Mouse (Mus musculus) heart, embryonic 15.5 days (tissue): ENCODE measurements around the gene Gm21970. TPM values are rescaled to one million over a fixed set of nuclear protein-coding genes. Genes with fewer than 3 reads are reported as not detected.

ENCODE experiments used
- ATAC-seq: fragments of 200-750 bp; cut with Nextera tagmentation; replicated peaks from 2 replicates; pipeline ENCODE4 v1.8.0; 2017; ENCODE audit warnings: low read depth, moderate TSS enrichment; ENCODE audit not compliant: insufficient number of reproducible peaks, insufficient read depth, low FRiP score
- H3K27ac ChIP-seq: fragments of 300-500 bp; sonication (generic); 2 replicates; pipeline ENCODE4 v1.5.1; 2015; ENCODE audit warnings: mild to moderate bottlenecking, inconsistent platforms
- H3K27me3 ChIP-seq: fragments of 300-500 bp; sonication (generic); 2 replicates; pipeline ENCODE4 v1.6.1; 2015; ENCODE audit warnings: inconsistent platforms
- H3K36me3 ChIP-seq: fragments of 300-500 bp; sonication (generic); 2 replicates; pipeline ENCODE4 v1.6.1; 2015; ENCODE audit warnings: mild to moderate bottlenecking, inconsistent platforms
- H3K4me1 ChIP-seq: fragments of 300-500 bp; sonication (generic); replicated peaks from 2 replicates; pipeline ENCODE4 v1.6.1; 2015; ENCODE audit warnings: inconsistent platforms
- H3K4me2 ChIP-seq: fragments of 300-500 bp; sonication (generic); 2 replicates; pipeline ENCODE4 v1.6.1; 2015; ENCODE audit warnings: inconsistent platforms, mild to moderate bottlenecking, moderate library complexity
- H3K4me3 ChIP-seq: fragments of 300-500 bp; sonication (generic); 2 replicates; pipeline ENCODE4 v1.5.1; 2015; ENCODE audit warnings: mild to moderate bottlenecking, inconsistent platforms
- H3K9ac ChIP-seq: fragments of 300-500 bp; sonication (generic); 2 replicates; pipeline ENCODE4 v1.6.1; 2015; ENCODE audit warnings: mild to moderate bottlenecking, inconsistent platforms
- H3K9me3 ChIP-seq: fragments of 300-500 bp; sonication (generic); replicated peaks from 2 replicates; pipeline ENCODE4 v1.6.1; 2016; ENCODE audit warnings: inconsistent platforms
- WGBS: fragments of 180-500 bp; shearing (Covaris S2); methylation state at CpG from one replicate; pipeline ENCODE4 v1.1.7; 2015; ENCODE audit warnings: mixed read lengths; 5-methylcytosine and 5-hydroxymethylcytosine counted together
- polyA plus RNA-seq: library from polyadenylated mRNA; unstranded; fragments of >200 nt; fragmentation: Nextera tagmentation; extraction: Ambion mirVana; gene quantifications from 2 replicates; pipeline ENCODE4 v1.2.1, GENCODE M21; 2015

The Gm21970 gene
- not detected in 2 replicates for polyA plus RNA-seq

GRCm38 (mm10) chr16:91391421-91391820 is at the start of gene Gm21970:
Gm21970 (plus strand) TSS chr16:91391721.
- no peak for ATAC-seq
- Histone ChIP-seq H3K9me3 (no peaks in the 10 kb centered on the region), H3K4me3 (no peak within 1 kb of the TSS), H3K4me1 (peaks cover 8% of the 10 kb centered on the region), H3K4me2 (no peak within 1 kb of the TSS), H3K36me3 (peaks cover 62% of the 10 kb centered on the region), H3K27me3 (no peaks in the 10 kb centered on the region), H3K9ac (no peak within 1 kb of the TSS), H3K27ac (no peak within 1 kb of the TSS)
- whole genome bisulfite sequencing = 71% methylated on average over 5 of the region's 5 CpGs

GRCm38 (mm10) chr16:91346491-91346890 is 45.0 kb upstream of the Gm21970 start:
- Histone ChIP-seq H3K9ac (no peak overlapping the region), H3K27ac (no peak overlapping the region), H3K27me3 (peaks cover 20% of the 10 kb centered on the region), H3K4me3 (no peak overlapping the region), H3K36me3 (no peaks in the 10 kb centered on the region), H3K4me1 (no peaks in the 10 kb centered on the region), H3K4me2 (no peak overlapping the region), H3K9me3 (no peaks in the 10 kb centered on the region)
- ATAC-seq = no peak
- 72% methylated on average over 9 of the region's 9 CpGs for WGBS

- no peak for ATAC-seq
- H3K4me3 ChIP-seq = no peak overlapping the region
These were observed 43.8 kb upstream of the Gm21970 start for GRCm38 (mm10) chr16:91347491-91348263.

GRCm38 (mm10) chr16:91348264-91348565 is 43.3 kb upstream of the Gm21970 start:
- Histone ChIP-seq H3K27me3 (peaks cover 27% of the 10 kb centered on the region), H3K4me3 (no peak overlapping the region), H3K9me3 (no peaks in the 10 kb centered on the region), H3K4me2 (no peak overlapping the region), H3K36me3 (no peaks in the 10 kb centered on the region), H3K4me1 (no peaks in the 10 kb centered on the region; the same call in 1 of the 2 replicates), H3K9ac (no peak overlapping the region), H3K27ac (no peak overlapping the region)
- 73% methylated on average over 14 of the region's 14 CpGs for WGBS
- ATAC-seq = no peak

More at GRCm38 (mm10) chr16:91347491-91348263, 43.8 kb upstream of the Gm21970 start:
- no peak overlapping the region for H3K27ac ChIP-seq
- no peak overlapping the region for H3K4me2 ChIP-seq
- H3K9ac ChIP-seq = no peak overlapping the region
- H3K4me1 ChIP-seq = no peaks in the 10 kb centered on the region; the same call in 1 of the 2 replicates
- no peaks in the 10 kb centered on the region for H3K36me3 ChIP-seq
- no peaks in the 10 kb centered on the region for H3K9me3 ChIP-seq
- H3K27me3 ChIP-seq = peaks cover 22% of the 10 kb centered on the region
- 64% methylated on average over 20 of the region's 20 CpGs for WGBS

- Histone ChIP-seq H3K4me2 (no peak overlapping the region), H3K27ac (no peak overlapping the region), H3K27me3 (peaks cover 31% of the 10 kb centered on the region), H3K9me3 (no peaks in the 10 kb centered on the region), H3K4me3 (no peak overlapping the region), H3K36me3 (no peaks in the 10 kb centered on the region), H3K9ac (no peak overlapping the region), H3K4me1 (no peaks in the 10 kb centered on the region; the same call in 1 of the 2 replicates)
- no peak for ATAC-seq
- WGBS = 75% methylated on average over 28 of the region's 28 CpGs
These were observed 42.8 kb upstream of the Gm21970 start for GRCm38 (mm10) chr16:91348588-91349330.

- Histone ChIP-seq H3K27me3 (peaks cover 34% of the 10 kb centered on the region), H3K36me3 (no peaks in the 10 kb centered on the region), H3K9me3 (no peaks in the 10 kb centered on the region), H3K4me3 (no peak overlapping the region), H3K4me2 (no peak overlapping the region), H3K27ac (no peak overlapping the region), H3K4me1 (no peaks in the 10 kb centered on the region; the same call in 1 of the 2 replicates), H3K9ac (no peak overlapping the region)
- 4% methylated on average over 7 of the region's 7 CpGs for WGBS
- 0 out of 2 replicates have a peak, but pooled peaks have one; percentile 27 for ATAC-seq
These were observed 39.4 kb upstream of the Gm21970 start for GRCm38 (mm10) chr16:91352084-91352562.

- Histone ChIP-seq H3K9me3 (no peaks in the 10 kb centered on the region), H3K4me3 (no peak overlapping the region), H3K4me2 (no peak overlapping the region), H3K4me1 (no peaks in the 10 kb centered on the region; the same call in 1 of the 2 replicates), H3K36me3 (no peaks in the 10 kb centered on the region), H3K27me3 (peaks cover 32% of the 10 kb centered on the region), H3K9ac (no peak overlapping the region), H3K27ac (no peak overlapping the region)
- peak; percentile 58; the same call in 1 of the 2 replicates for ATAC-seq
- WGBS = 47% methylated on average over 7 of the region's 7 CpGs
These were observed 38.8 kb upstream of the Gm21970 start for GRCm38 (mm10) chr16:91352749-91353148.

GRCm38 (mm10) chr16:91353177-91353576 is 38.3 kb upstream of the Gm21970 start:
- Histone ChIP-seq H3K27ac (no peak overlapping the region), H3K4me1 (no peaks in the 10 kb centered on the region; the same call in 1 of the 2 replicates), H3K27me3 (peaks cover 29% of the 10 kb centered on the region), H3K9me3 (no peaks in the 10 kb centered on the region), H3K36me3 (no peaks in the 10 kb centered on the region), H3K9ac (no peak overlapping the region), H3K4me3 (no peak overlapping the region), H3K4me2 (no peak overlapping the region)
- WGBS = 78% methylated on average over 6 of the region's 6 CpGs
- ATAC-seq = no peak

GRCm38 (mm10) chr16:91353638-91354037 is 37.9 kb upstream of the Gm21970 start:
- ATAC-seq = no peak
- H3K27me3 ChIP-seq = peaks cover 29% of the 10 kb centered on the region
- no peak overlapping the region for H3K9ac ChIP-seq
- H3K4me2 ChIP-seq = no peak overlapping the region
- WGBS = 66% methylated on average over 5 of the region's 5 CpGs
- H3K4me1 ChIP-seq = peaks cover under 1% of the 10 kb centered on the region; the same call in 1 of the 2 replicates
- no peak overlapping the region for H3K27ac ChIP-seq
- no peaks in the 10 kb centered on the region for H3K36me3 ChIP-seq
- H3K9me3 ChIP-seq = no peaks in the 10 kb centered on the region
- H3K4me3 ChIP-seq = no peak overlapping the region

GRCm38 (mm10) chr16:91354599-91354998 is 36.9 kb upstream of the Gm21970 start:
- Histone ChIP-seq H3K9me3 (no peaks in the 10 kb centered on the region), H3K27me3 (peaks cover 26% of the 10 kb centered on the region), H3K27ac (no peak overlapping the region), H3K9ac (no peak overlapping the region), H3K4me1 (peaks cover 2% of the 10 kb centered on the region), H3K4me2 (no peak overlapping the region), H3K36me3 (no peaks in the 10 kb centered on the region), H3K4me3 (no peak overlapping the region)
- ATAC-seq = no peak
- WGBS = 68% methylated on average over 4 of the region's 4 CpGs

- peaks cover 26% of the 10 kb centered on the region for H3K27me3 ChIP-seq
- no peak overlapping the region for H3K4me3 ChIP-seq
- ATAC-seq = no peak
- H3K9ac ChIP-seq = no peak overlapping the region
- H3K27ac ChIP-seq = no peak overlapping the region
- no peaks in the 10 kb centered on the region for H3K36me3 ChIP-seq
- H3K4me1 ChIP-seq = peaks cover 5% of the 10 kb centered on the region
- H3K9me3 ChIP-seq = no peaks in the 10 kb centered on the region
- no peak overlapping the region for H3K4me2 ChIP-seq
- WGBS = 70% methylated on average over 12 of the region's 12 CpGs
These were observed 36.4 kb upstream of the Gm21970 start for GRCm38 (mm10) chr16:91355160-91355559.
